9 mouse cellular contexts compared by ENCODE assay signal in genomic region chr3:83980231-83980872, GRCm38 (mm10). TPM values are rescaled to one million over a fixed set of nuclear protein-coding genes. Genes with fewer than 3 reads are reported as not detected.
DNase-seq lines count a peak whose midpoint lies in the region; ATAC-seq lines count a peak whose summit lies in the region.
"Had no signal": no experiment of that assay in that cellular context is flagged by ENCODE, and none has a peak within 500 bp of the region (broad histone marks: within the 10 kb centered on the region; RNA-seq: fewer than 3 reads in every experiment).

No protein-coding gene starts in this region.

- no peak for ATAC-seq in heart, embryonic 13.5 days (ENCODE audit: extremely low read depth, insufficient number of reproducible peaks, low FRiP score, low TSS enrichment)

- H3K4me3 ChIP-seq in heart, embryonic 13.5 days: no peak overlapping the region
- peak overlapping the region; percentile 19; the same call in 1 of the 2 replicates for H3K4me3 ChIP-seq in forebrain, embryonic 10.5 days

- no peaks in the 10 kb centered on the region for H3K9me3 ChIP-seq in heart, embryonic 13.5 days
- H3K9me3 ChIP-seq in forebrain, embryonic 10.5 days: no peaks in the 10 kb centered on the region

- no peaks in the 10 kb centered on the region for H3K27me3 ChIP-seq in heart, embryonic 13.5 days (replicated peaks)
- H3K27me3 ChIP-seq in forebrain, embryonic 10.5 days (ENCODE audit: poor library complexity, severe bottlenecking): no peaks in the 10 kb centered on the region

- H3K36me3 ChIP-seq in heart, embryonic 13.5 days: no peaks in the 10 kb centered on the region
- peaks cover 3% of the 10 kb centered on the region; the same call in 1 of the 2 replicates for H3K36me3 ChIP-seq in forebrain, embryonic 10.5 days (replicated peaks)

- H3K4me1 ChIP-seq in heart, embryonic 13.5 days: peaks cover 43% of the 10 kb centered on the region
- H3K4me1 ChIP-seq in forebrain, embryonic 10.5 days: peaks cover 95% of the 10 kb centered on the region

- 56% methylated on average over 6 of the region's 6 CpGs for WGBS in heart, embryonic 13.5 days
- 3% methylated on average over 6 of the region's 6 CpGs for WGBS in forebrain, embryonic 10.5 days

- H3K9ac ChIP-seq in heart, embryonic 13.5 days: peak overlapping the region; percentile 24; the same call in 1 of the 2 replicates

- no peak for DNase-seq in heart, adult 8-10 months (ENCODE audit: low spot score)
- DNase-seq in ES-CJ7 (ENCODE audit: low read depth, low spot score): peak; percentile 94
- DNase-seq in forebrain, embryonic 10.5 days (ENCODE audit: extremely low spot score, low spot score): peak; percentile 86
- DNase-seq in mesoderm, embryonic 11.5 days (ENCODE audit: low read depth, low spot score): peak; percentile 82
- DNase-seq in adrenal gland, postnatal 25 days: no peak
- DNase-seq in urinary bladder, postnatal 10 days (ENCODE audit: low spot score): no peak
- no peak for DNase-seq in adrenal gland, postnatal 36 days
- DNase-seq: gastrocnemius, postnatal 36 days had no signal

- H3K27ac ChIP-seq in heart, embryonic 13.5 days (replicated peaks): no peak overlapping the region
- H3K27ac ChIP-seq in forebrain, embryonic 10.5 days: peak overlapping the region; percentile 86

- H3K4me2 ChIP-seq in heart, embryonic 13.5 days: no peak overlapping the region

RNA-seq across cellular contexts. Expression of gene Tmem131l, which starts 59.6 kb away (rescaled TPM):
- polyA plus RNA-seq in heart, embryonic 13.5 days (2015; fragmentation: Nextera tagmentation; extraction: Ambion mirVana): 23.8 and 24.0 TPM in 2 replicates
- 10 to 100 TPM; 17.6 to 25.0 (median 21.0) TPM for total RNA-seq in heart, adult 8-10 months (2022)
- 64.6 and 74.8 TPM in 2 replicates for polyA plus RNA-seq in forebrain, embryonic 10.5 days (2016; fragmentation: Nextera tagmentation; extraction: Ambion mirVana)
- total RNA-seq in adrenal gland, postnatal 25 days (2021): 48.2 and 56.9 TPM in 2 replicates
- total RNA-seq in adrenal gland, postnatal 36 days (2021): 10 to 100 TPM; 32.6 to 34.5 TPM

Comparison
In these comparisons a context has a peak if more than half of its experiments do, and no peak if none do; other contexts are left out.
1. DNase-seq: peak in ES-CJ7 (single experiment), forebrain, embryonic 10.5 days (single experiment) and mesoderm, embryonic 11.5 days (single experiment); none in heart, adult 8-10 months (single experiment), adrenal gland, postnatal 25 days (single experiment), urinary bladder, postnatal 10 days (single experiment) and adrenal gland, postnatal 36 days (0 of 2).